Mouse (Mus musculus) frontal cortex, postnatal 36 days (tissue): ENCODE results near the gene Arhgef25.

Experiments used
- DNase-seq, 2 experiments: peaks; one replicate each; pipeline ENCODE4 v3.0.0; 2022; ENCODE audit warnings: low spot score in 2 of 2

Gene Arhgef25

DNA sequence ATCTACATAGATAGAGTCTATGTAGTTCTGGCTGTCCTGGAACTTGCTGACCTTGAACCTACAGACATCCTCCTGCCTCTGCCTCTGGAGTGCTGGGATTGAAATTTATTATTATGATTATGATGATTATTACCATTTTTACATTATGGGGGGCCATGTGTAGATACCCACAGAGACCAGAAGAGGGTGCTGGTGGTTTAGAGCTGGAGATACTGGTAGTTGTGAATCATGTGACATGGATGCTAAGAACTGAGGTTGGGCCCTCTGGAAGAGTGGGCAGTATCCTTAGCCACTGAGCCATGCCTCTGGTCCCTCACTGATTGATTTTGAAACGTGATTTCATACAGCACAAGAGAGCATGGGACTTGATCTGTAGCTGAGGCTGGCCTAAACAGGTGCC lies 3.4 kb downstream of the Arhgef25 start:
- DNase-seq: no peak

DNA sequence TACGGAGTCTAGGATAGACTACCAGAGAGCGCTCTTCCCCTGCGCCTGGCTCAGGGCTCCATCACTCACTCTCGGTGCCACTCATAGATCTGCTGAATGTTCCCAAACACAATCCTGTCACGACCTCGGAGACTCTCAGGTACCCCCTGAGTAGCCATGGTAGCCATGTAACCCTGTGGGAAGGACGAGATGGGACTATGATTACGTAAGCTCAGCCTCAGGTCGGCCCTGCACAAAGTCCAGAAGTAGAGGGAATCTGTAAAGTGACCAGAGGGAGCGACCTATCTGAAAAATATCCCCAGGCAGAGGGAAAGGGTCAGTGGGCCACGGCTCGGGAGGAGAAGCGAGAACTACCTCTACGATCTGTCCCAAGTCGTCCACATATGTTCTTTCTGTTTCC lies 4.4 kb downstream of the Arhgef25 start:
- no peak for DNase-seq

DNA sequence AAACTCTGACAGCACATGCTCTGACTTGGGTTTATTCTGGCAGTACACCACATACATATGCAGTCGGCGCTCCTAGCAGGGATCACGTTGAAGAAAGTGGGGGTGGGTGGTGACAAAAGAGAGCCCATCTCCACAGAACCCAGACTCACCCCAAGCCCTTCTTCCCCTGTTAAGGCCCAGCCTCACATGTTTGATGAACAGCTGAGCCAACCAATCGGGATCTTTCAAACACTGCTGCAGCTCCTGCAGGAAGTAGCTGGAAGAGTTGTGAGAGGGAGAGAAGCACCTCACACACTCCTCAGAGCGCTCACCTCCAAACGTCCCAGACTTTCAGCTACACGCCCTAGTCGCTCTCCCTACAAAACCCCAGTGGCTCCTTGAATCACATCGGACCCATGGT lies 4.8 kb downstream of the Arhgef25 start:
- no peak for DNase-seq

DNA sequence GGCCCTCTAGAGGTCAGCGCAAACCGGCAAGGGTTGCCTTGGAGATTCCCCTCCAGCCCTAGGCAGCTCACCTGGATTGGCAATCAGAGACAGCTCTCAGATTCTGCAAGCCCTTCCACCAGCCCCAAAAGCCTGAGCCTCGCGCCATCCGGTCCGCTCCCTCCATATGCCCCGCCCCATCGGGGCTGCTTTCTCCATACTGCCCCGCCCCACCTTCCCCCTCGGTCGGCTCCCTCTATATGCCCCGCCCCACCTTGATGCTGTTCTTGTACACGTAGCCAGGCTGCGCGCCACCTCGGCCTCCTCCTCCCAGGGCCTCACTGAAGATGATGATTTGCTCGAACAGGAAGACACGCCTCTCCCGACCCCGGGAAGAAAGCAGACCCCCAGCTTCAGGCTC lies 6.1 kb downstream of the Arhgef25 start:
- no peak for DNase-seq

DNA sequence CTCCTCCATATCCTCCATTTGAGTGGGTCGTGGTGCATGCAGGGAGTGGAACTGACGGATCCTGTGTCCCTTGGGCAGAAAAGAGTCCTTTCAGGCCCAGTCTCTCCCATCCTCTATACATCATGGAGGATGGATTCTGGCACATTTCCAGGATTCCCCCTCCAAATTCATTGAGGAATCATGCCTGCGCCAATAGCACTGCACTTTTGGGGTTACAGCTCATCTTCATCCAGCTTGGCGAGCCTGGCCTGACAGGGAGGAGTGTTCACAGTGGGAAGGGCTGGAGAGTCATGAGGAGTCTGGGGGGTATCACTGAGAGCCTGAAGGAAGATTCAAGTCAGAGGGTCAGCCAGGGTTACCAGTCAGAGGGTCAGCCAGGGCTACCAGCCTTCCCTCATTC lies 7.3 kb downstream of the Arhgef25 start:
- no peak for DNase-seq

DNA sequence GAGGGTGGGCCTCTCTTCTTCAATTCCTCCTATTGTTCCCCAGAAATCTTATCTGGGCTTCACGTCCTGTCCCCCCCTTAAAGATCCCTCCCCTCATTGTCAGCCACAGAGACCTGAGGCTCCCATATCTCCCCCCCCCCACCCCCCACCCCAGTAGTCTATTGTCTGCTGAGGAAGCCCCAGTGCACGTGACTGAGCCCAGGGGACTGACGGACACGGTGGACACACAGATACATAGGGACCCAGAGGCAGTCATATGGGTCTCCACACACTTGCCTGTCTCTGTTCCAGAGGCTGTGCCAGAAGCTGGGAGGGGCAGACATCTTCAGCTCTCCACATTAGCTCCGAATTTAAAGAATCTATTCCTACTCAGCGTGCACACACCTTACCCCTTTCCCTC lies 8.3 kb downstream of the Arhgef25 start:
- DNase-seq: no peak

DNA sequence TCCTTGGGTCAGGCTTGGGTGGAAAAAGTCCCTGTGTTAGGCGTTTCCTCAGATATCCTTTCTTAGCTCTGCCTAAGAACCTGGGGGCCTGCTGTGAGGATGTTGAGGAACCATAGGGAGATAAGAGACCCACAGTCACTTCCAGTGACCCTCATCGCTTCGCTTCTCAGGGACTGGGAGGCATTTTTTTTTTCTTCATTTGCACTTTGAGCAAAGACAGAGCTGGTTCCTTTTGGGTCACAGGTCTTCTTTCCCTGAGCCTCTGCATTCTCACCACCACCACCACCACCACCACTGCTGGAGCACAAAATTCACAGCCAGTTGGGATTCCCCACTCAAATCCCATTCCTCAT lies 9.2 kb downstream of the Arhgef25 start:
- DNase-seq: no peak

DNA sequence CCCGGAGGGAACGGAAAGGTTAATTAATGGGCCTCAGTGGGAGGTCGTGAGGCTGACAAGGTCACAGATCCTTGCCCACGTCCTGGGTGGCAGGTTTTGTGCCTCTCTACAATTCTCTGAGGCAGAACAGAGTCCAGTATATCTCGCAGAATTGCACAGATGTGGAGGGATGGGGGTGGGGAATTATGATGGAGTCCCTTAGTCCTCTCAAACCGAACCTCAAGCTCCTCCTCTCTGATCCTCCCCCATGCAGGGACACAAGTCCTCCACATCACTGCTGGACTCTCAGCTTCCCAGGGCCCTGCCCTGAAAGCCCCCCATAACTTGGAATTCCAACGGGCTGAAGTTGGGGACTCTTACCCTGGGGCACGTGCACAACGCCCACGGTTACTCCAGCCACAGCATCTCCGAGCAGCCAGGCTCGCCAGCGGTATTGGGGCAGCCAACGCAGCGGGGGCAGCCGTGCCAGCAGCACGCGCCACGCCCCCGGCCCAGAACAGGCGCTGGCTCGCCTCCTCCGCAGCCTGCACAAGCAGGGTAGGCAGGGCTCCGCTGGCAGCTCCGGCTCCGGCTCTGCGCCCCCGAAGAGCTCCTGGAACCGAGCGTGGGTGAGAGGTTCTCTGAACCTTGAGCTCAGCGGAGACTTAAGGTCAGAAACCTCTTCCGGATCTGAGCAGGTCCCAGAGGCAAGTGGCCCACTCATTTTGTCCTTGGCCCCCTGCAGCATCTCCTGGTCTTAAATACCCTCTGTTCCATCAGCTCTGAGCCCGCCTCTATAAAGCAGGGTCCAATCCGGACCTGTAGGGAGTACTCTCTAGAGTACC lies 9.8 kb downstream of the Arhgef25 start, which contains the start of gene Slc26a10:
Slc26a10 (minus strand) TSS at position 775 of the 824 bp plus-strand sequence.
- DNase-seq: no peak

DNA sequence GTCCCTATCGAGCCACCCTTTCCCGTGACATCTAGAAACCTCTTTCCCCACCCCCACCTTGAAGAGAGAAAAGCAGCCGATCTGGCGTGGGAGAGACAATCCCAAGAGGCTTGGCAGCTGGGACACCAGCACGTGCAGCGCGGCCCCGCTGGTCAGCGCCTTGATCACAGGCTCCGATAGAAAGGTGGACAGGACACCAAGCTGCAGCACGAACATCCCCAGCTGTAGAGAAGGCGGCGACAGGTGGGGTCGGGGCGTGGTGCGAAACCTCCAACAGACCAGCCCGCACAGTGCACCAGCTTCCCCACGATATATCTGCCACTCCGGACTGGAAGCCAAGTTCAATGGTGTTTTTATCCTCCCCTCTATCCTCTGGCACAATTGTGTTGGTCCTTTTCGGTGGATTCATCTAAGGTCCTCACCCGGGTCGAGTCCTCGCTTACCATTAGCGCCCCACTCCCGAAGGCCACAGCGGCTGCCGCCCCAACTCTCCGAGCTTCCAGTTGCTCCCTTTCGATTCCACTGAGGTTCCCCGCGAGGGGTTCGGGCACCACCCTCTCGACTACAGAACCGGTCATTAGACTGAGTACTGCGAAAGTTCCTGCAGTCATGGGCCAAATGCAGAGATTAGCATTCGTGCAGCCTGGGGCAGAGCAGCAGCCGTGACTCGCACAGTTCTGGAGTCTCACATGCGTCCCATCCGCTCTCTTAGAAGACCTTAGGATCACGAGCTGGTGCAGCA lies 11.4 kb downstream of the Arhgef25 start:
- peak in 1 of 2 experiments; percentile 11 for DNase-seq

DNA sequence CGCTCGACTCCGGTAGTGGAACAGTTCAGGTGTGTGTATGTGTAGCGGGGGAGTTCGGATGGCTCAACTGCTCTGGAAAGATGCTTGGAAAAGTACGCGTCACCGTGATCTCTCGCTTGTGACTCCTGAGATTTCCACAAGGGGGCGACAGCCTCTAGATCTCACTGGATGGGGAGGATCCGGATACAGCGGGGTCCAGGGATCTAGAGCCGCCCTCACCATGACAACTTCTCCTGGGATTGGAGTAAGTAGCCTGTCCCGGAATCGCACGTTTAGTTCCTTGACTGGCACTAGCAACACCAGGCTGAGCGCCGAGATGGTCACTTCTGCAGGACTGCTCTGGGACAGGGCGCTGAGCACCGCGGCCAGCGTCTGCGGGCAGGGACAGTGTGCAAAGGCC lies 12.2 kb downstream of the Arhgef25 start:
- peak; percentile 71 to 81 for DNase-seq

DNA sequence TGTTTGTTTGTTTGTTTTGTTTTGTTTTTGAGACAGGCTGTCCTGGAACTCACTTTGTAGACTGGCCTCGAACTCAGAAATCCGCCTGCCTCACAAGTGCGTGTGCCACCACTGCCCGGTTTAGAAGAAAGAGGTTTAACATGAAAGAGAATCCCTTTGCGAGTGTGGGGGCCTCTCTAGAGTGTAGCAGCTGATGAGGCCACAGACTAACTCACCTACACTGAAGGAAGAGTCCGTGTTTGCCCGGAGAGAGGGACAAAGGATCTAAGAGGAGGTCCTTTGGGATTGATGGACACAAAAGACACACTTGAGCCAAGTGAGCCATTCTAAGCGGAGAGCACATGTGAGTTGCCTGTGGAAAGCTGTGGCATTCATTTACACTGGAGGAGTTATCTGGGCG lies 12.6 kb downstream of the Arhgef25 start:
- DNase-seq: no peak

DNA sequence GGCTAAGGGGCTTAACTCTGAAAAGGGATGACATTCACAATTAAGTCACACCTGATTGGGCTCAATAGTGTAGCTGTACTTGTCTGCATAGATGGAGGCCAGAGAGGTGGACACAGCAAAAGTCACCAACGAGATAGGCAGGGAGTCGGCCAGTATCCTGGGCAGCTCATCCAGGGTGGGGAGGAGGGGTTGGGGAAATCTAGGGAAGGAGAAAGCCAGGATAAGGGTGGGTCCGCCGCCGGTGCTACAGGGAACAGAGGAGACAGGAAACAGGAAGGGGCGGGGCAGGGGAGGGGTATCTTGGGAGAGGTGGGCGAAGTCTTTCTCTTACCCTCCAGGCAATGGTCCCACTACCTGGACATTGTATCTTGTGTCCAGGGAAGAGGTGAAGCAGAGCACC lies 13.1 kb downstream of the Arhgef25 start:
- no peak for DNase-seq

DNA sequence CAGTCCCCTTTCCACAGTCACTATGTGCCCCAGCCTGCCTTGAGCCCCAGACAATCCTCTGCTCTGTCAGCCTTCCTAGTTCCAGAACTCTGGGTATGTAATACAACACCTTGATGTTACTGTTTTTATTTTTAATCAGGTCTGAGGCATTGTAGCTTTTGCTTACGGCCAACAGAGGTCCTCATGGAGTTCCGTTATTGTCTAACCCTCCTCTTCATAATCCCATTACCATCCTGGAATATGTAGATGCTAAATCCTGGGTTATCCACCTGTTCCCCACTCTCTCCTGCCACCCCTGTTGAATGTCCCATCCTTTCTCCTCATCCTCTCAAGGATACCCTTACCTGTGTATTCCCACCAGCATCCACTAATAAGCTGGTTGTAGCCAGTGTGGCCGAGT lies 13.7 kb downstream of the Arhgef25 start:
- no peak for DNase-seq

DNA sequence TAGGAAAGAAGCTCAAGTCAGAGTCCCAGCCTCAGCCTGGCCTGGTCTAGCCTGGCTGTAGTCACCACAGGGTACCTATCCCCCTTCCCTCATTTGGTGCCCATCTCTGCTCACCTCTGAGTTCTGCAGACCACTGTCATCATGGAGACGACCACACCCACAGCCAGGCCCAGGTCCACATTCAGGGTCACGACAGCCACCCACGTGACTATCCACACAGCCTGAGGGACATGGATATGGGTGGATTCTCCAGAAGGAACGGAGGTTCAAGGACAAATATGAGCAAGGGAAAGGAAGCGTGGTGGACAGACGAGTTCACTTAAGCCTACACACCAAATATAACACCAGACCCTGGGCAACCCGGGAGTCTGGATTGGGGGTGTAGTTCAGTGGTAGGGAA lies 15.7 kb downstream of the Arhgef25 start:
- DNase-seq: no peak

DNA sequence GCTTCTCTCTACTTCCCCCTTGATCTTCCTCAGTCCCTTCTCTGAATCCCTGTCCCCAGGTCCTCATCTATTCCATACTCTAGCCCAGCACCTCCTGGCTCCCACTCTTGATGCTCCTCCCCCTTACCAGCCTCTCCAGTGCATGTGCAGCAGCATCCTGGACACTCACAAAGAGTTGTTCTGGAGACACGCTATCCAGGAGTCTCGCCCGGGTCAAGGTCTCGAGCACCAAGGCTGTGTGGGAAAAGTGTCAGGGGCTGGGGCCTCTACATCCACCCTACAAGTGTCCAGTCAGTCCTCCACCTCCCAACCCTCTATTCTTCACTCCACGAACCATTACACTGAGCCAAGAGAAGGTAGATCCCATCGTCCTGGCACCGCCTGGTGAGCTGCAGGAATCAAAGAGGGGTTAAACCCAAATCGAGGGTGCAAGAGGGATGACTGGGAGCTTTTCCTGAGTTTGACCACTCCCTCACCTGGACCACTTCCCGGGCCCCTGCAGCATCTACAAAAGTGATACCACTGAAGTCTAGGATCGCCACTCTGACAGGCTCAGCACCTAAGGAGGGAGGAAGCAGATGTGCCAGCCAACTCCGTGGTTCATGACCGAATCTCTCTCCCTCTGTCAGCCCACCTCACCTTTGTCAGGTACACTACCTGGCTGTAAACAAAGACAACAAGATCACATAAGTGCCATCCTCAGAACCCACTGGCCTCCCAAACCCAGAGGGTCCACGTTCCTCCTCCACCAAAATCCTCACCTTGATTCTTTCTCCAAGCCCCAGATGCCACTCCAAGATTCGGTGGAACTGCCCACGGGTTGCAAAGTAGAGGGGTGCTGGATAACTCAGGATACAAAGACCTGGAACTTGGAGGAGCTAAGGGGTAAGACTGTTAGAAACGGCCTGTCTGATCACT lies 16.5 kb downstream of the Arhgef25 start:
- no peak for DNase-seq

DNA sequence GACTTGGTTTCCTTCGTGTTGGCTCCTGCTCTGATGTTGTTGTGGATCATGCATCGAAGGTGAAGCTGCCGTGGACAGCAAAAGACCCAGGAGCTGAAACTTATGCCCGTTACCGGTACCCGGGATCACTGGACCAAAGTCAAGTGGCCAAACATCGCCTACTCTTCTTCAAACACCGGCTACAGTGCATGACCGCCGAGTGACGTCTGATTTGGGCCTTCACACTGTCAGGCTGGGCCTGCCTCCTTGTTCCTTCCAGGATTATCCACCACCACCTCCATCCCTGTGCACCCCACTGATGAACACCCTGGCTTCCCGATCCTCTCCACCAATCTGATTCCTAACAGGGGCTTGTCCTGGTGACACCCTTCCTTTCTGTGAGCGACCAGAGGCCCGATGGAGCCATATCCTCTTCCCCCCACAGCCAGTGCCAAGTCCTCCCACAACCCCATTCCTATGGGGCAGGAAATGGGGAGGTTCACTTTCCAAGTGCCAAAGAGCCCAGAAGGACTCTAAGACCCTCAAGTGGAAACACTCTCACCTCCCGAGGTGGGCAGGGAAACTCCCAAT lies 18.2 kb downstream of the Arhgef25 start:
- DNase-seq: no peak

DNA sequence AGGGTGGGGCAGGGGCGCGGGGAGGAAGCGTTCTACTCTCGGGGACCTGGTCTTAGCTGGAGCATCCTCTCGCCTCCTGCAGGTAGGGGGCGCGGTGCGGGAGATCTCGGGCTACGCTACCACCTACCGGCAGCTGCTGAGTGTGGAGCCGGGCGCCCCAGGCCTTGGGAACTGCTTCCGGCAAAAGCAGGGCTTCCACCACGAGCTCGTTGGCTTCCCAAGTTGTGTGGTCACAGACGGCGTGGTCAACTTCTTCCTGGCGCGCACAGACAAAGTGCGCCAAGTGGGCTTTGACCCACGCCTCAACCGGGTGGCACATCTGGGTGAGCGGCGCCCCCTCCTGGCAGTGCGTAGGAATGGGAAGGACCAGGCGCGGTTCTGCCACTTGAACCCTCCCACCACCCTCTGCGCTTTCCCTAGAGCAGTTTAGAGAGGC lies 19.0 kb downstream of the Arhgef25 start:
- DNase-seq: peak; percentile 68 to 74

DNA sequence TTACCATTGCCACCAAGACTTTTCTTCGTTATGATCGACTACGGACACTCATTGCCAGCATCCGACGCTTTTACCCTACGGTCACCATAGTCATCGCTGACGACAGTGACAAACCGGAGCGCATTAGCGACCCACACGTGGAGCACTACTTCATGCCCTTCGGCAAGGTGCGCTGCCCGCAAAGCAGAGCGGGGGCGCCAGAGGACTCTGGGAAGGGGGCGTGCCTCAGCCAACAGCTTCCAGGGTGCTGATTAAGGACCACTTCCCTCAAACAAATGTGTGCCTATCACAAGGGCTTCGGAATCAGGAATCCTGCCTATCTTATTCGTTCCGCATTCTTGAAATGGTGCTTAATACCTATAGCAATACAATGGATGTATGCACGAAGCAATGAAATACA lies 19.9 kb downstream of the Arhgef25 start:
- no peak for DNase-seq

DNA sequence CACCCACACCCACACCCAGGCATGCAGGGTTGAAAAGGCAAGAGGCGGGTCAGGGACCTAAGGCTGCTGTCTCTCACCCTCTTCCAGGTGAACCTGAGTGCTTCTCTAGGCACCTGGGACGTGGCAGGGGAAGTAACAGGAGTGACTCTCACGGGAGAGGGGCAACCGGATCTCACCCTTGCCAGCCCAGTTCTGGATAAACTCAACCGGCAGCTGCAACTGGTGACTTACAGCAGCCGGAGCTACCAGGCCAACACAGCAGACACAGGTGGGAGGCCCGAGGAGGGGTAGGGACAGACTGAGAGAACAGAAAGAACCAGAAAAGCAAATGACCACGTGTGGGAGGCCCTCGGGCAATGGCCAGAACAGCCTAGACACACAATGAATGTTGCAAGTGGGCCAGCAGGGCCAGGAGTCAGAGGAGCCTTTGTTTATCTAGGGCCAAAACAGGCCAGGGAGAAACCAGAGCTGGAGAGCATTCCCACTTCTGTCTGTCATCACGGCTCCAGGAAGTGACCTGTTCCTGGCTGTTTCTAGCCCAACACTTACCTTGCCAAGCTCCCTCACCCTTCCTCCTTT lies 22.2 kb downstream of the Arhgef25 start:
- no peak for DNase-seq

DNA sequence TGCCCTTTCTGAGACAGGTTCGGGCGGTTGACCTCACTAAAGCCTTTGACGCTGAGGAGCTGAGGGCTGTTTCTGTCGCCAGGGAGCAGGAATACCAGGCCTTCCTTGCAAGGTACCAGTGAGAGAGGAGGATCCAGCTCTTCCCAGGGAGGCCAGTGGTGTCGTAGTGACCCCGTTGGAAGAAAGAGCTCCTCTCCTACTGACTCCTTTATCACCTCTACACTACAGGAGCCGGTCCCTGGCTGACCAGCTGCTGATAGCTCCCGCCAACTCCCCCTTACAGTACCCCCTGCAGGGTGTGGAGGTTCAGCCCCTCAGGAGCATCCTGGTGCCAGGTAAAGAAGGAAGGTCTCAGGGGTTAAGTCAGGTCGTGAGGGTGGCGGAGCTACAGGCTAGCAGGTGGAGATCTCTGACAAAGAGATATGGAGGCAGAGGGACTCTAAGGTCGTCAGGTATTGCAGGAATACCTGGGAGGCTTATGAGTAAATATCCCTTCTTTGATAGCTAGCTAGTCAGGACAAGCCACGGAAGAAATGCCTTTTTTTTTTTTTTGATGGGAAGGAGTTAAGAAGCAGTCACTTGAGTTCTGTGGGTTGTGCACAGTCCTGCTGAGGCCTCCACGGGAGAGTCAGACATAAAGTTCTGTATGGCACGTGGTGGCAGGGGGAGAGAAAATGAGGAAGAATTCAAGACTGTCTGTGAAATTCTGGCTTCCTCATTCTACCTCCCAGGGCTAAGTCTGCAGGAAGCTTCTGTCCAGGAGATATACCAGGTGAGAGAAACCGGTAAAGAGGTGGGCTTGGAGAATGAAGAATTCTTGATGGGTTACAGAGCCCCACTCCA lies 22.9 kb downstream of the Arhgef25 start:
- no peak for DNase-seq

DNA sequence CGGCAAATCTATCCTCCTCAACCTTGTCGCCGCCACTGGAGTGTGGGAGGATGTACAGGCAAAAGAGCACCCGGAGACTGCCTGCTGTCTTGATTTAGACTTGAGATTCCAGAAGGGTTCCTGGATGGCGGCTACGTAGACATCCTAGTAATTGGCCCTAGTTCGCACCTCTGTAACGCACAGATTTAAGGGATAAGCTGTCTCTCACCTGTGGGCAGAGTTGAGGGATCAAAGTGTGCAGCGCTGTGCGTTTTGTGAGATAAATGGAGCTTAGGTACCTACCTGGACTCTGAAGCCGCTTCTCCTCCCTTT lies 23.5 kb downstream of the Arhgef25 start:
- DNase-seq: no peak
